Mouse (Mus musculus) thymus, postnatal 0 days (tissue): Measurements from ENCODE around the gene Kat8. TPM values are rescaled to one million over a fixed set of nuclear protein-coding genes. Genes with fewer than 3 reads are reported as not detected.
"Not testable (repeated sequence)": the region's sequence is repeated elsewhere in the genome, so short reads cannot be mapped to it uniquely, and the experiment has no call there.

Experiments used
- DNase-seq: peaks from one replicate; pipeline ENCODE4 v3.0.0-alpha.2; 2015; ENCODE audit warnings: low spot score
- polyA plus RNA-seq: library from polyadenylated mRNA; unstranded; fragments of >200 nt; fragmentation: Nextera tagmentation; extraction: Ambion mirVana; gene quantifications from 2 replicates; pipeline ENCODE4 v1.2.1, GENCODE M21; 2015

The Kat8 gene
- 40.7 and 43.0 TPM in 2 replicates for polyA plus RNA-seq

DNA sequence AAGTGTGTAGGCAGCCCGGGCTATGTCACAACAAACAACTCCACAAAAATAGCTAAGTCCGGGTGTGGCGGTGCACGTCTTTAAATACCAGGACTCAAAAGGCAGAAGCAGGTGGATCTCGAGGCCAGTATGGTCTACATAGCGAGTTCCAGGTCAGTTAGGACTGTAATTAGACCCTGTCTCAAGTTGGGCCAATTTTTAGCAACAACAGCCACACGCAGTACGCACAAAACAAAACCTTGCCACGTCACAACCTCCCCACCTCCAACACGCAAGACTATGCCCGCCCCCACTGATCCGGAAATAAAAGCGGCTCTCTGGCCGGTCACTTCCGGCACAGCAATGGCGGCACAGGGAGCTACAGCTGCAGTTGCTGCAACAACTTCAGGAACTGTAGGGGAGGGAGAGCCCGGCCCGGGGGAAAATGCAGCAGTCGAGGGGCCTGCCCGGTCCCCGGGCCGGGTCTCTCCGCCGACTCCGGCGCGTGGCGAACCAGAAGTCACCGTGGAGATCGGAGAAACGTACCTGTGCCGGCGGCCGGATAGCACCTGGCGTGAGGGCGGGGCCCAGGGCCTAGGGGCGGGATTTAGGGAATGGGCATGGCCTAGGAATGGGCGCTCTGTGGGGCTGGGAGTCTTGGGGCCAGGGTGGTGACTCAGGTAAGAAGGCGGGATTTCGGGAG is at the start of gene Kat8:
Kat8 (plus strand) TSS at position 327 of the 682 bp plus-strand sequence.
- DNase-seq = peak; percentile 91

DNA sequence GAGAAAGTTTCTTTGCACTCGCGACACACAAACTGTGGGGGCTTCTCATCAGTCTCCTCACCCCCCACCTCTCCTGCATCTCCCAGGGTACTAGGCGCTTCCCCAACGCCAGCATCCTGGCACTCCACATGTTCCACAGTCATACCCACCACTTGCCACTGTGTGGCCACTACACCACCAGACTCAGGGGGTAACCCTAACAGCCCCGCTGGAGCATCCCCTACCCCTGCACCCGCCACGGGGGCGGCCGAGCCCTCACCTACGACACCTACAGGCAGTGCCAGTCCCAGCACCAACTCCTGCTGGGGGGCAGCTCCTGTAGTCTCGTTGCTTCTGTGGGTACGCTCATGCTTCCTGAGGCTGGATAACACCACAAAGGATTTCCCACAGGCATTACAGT is 45.9 kb upstream of the Kat8 start:
- no peak for DNase-seq

DNA sequence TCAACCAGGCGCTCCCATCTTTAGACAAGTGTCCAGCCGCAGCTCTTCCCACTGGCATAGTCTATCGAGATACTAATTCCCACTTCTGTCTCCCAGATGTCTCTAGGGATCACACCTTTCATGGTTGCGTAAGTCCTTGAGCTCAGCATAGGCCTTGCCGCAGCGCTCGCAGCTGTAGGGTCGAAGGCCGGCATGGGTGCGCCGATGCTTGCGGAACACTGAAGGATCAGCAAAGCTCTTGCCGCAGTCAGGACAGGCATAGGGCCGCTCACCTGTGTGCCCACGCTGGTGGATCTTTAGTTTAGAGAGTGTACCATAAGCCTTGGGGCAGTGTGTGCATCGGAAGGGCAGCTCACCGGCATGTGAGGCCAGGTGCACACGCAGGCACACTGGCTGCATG is 44.7 kb upstream of the Kat8 start:
- no peak for DNase-seq

DNA sequence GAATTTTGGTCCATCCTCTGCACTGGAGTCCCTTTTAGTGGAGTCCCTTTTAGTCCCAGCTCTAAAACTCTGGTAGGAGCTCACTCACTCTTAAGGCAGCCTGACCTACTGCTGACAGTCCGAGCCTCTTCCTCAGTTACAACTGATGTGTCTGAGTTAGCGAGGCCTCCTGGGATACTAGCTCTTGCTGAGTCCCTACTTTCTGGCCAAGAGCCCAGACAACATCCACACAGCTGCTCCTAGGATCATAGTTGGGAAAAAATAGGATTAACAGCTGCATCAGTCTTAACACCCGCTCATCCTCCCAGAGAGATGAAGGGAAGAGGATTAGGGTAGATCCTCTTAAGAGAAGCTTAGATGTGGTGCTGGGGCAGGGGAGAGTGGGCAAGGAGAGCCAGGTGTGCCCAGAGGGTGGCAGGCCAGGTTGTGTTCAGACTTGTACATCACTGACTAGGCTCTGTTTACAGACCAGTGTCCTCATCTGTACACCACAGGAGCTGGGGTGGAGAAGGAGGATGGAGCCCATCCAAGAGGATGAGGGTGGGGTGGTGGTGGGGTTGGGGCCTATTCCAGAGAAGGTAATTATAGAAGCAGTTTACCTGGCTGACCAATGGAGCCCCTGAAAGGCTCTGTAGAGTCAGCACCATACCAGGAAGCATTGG is 43.0 kb upstream of the Kat8 start:
- no peak for DNase-seq

DNA sequence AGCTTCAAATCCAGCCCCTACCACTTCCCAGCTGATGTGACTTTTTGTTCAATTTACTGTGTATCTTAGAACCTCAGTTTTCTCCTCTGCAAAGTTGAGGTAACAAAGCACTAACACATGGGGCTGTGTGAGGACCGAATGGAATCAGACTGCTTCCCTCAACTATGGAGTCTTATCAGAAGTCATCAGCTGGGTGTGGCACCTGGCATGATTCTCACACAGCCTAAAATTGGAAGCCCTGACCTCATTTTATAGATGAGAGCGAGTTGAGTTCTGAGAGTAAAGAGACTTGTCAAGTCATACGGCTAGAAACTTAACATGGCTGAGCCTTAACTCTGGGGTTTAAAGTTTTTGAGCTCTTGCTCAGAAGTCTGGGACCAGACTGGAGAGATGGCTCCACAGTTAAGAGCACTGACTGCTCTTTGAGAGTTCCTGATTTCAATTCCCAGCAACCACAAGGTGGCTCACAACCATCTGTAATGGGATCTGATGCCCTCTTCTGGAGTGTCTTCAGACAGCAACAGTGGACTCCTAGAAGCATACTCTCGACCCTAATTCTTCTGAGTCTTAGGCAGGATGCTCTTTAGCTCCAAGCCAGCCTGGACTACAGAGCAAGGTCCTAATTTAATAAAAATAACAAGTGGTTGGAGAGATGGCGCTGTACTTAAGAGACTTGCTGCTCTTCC is 42.0 kb upstream of the Kat8 start:
- no peak for DNase-seq

DNA sequence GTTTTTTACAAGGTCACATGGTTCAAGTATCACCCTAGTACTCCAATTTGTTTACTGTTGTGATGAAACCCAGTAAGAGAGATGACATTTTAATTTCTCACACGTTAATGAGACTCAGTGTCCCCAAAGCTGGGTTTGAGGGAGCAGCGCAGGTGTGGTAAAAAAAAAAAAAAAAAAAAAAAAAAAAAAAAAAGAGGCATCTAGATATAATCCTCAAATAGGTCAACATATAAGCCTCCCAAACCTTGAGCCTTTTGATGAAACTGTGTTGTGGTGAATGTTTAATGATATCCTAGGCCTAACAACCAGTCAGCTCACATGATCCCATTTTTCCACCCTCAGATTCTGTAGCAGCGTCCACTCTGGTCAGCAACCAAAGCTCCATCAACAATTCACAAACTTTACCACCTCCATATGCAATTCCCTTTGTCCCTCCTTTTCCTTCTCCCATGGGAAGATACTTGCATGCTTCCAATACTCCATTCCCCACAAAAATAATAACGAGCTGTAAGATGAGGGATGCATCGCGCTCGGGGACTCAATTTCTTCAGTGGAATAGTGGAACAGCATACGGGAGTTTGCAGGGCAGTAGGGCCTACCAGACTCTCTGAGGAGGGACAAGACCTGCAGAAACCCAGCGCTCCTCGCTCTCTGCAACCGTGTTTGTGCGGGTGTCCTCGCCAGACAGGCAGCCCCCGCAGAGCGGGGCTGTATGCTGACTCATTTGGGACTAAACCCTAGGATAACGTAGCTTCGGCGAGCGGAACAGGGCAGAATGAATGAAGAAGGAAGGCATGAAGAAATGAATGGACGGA is 37.3 kb upstream of the Kat8 start:
- DNase-seq = no peak

DNA sequence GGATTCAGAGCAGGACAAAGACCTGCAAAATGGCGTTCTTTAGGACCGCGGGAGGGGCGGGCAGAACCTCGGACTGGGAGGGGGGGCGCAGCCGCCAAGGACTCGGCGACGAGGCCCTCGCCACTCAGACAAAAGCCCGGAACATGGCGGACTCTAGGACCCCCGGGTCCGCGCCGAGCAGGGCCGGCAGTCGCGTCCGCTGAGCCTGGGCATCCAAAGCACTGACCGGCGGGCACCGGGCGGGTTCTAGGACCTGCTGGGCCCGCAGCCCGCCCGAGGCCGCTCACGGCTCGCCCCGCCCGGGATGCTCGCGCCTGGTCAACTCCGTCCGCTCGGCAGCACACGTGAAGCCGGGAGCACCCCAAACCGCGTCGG is 36.7 kb upstream of the Kat8 start:
- peak; percentile 90 for DNase-seq

DNA sequence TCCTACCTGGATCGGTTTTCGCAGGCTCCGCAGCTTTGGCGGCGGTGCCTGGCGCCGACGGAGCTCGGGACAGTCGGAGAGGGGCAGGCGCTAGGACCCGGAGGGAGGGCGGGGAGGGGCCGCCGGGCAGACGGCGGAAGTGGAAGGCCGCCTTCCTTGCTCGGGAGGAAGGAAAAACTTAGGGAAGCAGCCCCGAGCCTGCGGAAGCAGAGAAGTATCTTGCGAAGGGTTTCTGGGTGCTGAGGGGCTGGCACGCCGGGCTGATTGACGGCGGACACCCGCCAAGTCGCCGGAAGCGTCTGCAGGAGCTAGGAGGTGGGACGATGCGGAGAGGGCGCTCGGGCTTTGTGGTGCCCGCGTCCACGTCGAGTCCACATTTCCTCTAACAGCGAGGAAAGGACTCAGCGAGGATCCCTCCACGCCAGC is 36.3 kb upstream of the Kat8 start, which contains the start of gene Zfp646:
Zfp646 (plus strand) TSS at position 181 of the 426 bp plus-strand sequence.
- DNase-seq = peak; percentile 84

DNA sequence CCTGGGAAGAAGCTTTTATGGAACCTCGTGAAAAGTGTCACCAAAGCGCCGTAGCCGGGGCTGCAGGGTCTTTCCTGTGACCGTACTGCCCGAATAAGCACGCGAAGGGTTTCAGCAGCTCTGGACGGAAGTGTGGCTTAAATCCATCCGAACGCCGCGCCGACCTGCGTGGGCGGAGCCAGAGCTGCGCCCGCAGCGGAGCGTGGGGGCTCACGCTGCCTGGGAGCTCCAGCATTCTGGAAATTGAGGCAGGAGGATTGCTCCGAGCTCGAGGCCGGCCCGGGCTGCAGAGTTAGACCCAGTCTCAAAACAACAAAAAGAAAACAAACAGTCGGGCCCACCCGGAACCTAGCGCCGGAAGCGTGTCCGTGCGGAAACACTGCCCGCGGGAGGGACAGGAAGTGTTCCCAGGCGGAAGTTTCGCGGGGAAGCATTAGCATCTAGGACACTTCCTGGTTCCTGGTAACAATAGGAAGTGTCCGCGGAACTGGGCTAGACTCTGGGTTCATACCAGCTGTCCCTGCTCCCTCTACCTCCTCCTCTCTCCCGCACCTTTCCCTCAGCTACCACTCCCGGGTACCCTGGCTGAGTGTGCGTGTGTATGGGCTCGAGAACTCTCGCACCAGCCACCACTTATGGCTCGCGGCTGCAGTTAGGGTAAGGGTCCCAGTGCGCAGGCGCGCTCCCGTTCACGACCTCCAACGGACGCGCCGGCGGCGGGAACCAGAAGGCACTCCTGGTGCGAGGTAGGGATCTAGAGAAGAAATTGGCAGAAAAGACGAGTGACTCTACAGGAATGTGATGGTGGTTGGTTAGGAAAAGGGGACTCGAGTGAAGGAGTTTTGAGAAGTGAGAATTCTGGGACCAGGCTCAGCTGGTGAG is 35.6 kb upstream of the Kat8 start, which contains the start of gene Zfp668:
Zfp668 (minus strand) TSS at position 362 of the 882 bp plus-strand sequence.
- DNase-seq = peak; percentile 91

DNA sequence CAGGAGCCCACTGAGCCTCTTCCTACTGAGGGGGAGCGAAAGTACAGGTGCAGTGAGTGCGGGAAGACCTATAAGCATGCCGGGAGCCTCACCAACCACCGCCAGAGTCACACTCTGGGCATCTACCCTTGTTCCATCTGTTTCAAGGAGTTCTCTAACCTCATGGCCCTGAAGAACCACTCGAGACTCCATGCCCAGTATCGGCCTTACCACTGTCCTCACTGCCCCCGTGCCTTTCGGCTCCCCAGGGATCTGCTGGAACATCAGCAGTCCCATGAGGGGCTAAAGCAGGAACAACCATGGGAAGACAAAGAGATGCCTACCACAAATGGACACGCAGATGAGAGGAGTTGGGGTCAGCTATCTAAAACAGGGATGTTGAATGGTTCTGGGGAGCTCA is 33.0 kb upstream of the Kat8 start:
- DNase-seq = no peak

DNA sequence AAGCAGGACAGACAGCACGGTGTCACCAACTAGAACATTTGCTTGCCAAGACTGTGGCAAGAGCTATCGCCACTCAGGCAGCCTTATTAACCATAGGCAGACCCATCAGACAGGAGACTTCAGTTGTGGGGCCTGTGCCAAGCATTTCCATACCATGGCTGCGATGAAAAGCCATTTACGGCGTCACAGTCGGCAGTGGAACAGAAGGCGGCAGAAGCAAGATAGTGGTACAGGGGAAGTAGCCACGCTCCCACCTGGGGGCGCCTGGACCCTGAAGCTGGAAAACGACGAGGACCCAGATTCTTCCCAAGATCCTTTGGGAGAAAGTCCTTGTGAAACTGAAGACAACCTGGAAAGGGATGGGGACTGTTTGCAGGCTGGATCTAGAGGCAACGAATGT is 31.9 kb upstream of the Kat8 start:
- DNase-seq = no peak

DNA sequence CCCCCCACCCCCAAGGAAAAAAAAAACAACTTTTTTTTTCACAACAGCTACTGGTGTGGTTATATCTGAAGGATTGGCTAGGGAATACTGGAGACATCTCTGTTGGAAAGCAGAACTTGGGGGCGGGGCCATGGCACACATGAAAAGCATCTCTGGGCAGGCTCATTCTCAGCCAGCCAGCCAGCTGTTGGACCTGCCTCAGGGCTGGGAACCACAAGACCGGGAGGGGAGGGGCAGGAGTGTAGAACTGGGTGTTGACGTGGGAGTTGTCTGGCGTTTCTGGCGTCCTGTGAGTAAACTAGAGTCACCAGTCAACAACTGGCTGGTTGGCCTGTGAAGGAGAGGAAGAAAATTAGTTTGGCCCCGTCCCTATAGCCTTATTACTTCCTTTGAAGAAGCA is 26.4 kb upstream of the Kat8 start:
- no peak for DNase-seq

DNA sequence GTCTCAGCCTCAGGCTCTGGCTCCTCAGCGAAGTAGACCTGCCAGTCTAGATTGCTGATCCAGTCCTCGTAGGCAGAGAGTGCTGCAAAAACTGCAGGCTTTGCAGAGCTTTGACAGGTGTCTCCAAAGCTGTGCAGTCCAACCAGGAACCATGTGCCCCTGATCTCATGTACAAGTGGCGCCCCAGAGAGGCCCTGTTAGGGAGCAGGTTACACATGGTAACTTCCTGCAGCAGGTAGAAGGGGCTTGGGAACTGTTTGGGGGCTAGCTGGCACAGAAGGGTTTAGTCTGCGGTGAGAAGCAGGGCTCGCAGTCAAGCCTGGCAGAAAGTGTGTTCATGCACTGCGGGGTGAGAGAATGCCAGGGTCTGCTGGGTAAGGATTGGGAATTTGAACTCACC is 25.8 kb upstream of the Kat8 start:
- DNase-seq = no peak

DNA sequence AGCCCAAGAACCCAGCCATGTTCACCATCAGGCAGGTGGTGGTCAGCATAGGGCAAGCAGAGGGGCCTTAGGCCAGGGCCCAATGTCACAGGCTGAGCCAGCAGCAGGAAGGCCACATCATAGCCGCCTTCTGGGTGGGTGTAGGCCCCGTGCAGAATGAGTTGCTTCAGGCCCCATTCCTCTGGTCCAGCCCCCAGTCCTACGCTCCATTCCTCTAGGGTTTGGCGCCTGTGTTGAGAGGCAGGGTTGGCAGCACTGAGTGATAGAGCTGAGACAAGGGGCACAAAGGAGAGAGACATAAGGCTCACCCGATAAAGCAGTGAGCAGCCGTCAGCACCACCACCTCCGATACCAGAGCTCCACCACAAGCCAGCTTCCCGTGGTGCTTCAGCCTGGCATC is 25.1 kb upstream of the Kat8 start:
- DNase-seq = no peak

DNA sequence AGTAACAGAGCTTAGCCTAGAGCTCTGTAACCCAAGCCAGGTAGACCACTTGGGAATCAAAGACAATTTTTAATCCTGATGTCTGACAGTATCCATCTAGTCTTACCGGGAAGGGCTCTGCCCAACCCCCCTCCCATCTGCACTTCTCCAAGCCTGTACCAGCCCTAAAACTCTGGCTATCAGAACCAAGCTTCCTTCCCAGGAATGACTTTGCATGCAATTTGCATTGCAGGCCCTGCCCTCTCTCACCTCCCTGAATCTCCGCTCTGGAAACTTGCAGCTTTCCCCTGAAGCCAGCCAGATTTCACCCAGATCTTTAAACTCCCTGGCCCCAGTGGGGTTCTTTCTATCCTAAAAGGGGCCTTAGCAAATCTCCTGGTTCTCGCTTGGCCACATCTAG is 24.5 kb upstream of the Kat8 start:
- DNase-seq = no peak

DNA sequence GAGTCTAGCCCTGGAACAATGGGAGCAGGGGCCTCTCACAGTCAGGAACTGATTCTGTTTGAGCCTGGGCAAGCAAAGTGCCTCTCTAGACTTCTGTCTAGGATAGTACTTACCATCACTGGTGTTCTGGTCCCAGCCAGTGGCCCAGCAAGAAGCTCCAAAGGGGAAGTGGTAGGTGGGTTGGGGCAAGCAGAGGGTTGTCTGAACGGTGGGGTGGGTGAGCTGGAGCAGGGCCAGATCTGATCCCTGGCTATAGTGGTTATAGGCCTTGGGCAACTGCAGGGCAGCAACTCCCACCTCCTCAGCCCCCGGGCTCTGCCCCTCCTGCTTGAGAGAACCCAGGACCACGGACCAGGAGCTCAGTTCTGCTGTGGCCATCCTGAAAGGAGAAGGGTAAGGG is 23.5 kb upstream of the Kat8 start:
- DNase-seq = no peak

DNA sequence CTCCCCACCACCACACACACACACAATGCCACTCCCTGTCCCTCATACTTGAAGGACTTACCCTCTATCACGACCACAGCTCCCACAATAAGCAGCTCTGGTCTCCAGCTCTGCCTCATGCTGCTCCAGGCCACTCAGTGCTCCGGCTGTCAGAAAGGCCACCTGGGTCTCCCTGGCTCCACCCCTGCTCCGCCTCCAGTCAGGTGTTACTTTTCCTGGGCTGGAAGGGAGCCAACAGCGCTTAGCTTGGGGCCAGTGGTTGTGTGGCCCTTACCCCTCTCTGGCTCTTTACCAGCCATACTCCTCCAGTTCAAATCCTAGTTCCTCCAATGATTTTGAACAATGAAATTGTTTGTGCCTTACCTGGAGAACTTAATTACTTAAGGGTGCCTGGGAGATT is 21.5 kb upstream of the Kat8 start, which contains the start of gene Prss53:
Prss53 (minus strand) TSS at position 173 of the 400 bp plus-strand sequence.
- no peak for DNase-seq

DNA sequence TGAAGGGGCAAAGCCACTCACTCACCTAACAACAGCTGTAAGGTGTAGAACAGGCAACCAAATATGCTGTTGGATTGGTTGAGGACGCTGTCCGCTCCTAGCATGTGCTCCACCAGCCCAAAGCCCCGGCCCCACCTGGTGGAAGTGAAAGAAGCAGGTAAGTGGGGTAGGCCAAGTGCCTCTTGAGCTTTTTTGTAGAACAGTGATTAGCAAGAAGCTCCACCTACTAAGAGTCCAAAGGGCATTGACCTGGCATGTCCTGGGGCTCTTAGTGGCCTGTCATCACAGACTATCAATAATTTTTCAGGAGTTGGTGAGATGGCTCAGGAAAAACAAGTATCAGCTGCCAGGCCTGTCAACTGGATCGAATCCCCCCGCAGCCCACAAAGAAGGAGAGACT is 17.8 kb upstream of the Kat8 start:
- DNase-seq = no peak

DNA sequence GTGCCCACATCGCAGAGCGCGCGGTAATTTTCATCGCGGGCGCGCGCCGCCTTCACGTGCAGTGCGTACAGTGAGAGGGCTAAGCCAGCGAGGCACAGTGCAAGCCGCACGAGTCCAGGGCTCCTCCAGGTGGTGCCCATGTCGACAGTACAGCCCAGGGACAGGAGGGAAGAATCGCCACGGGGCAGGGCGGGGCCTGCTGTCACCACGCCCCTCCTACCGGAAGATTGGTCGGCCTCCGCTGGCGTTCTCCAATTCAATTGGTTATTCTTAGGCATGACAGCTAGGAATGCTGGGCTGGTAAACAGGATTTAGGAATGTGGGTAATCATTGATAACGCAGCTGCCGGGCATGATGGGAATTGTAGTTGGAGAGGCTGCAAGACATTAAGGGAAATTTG is 16.9 kb upstream of the Kat8 start, which contains the start of the genes Gm21974 and Vkorc1:
Gm21974 (minus strand) TSS at position 13 of the 400 bp plus-strand sequence.
Vkorc1 (minus strand) TSS at position 176 of the 400 bp plus-strand sequence.
- peak; percentile 86 for DNase-seq

DNA sequence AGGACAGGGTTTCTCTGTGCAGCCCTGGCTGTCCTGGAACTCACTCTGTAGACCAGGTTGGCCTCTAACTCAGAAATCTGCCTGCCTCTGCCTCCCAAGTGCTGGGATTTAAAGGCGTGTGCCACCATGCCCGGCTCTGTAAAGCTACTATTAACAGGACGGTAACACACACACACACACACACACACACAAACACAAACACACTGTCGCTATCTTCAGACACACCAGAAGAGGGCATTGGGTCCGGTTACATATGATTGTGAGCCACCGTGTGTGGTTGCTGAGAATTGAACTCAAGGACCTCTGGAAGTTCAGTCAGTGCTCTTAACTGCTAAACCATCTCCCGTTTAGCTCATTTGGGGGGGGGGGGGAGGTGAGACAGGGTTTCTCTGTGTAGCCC is 16.4 kb upstream of the Kat8 start:
- DNase-seq = not testable (repeated sequence)
